Mouse (Mus musculus): ENCODE data around the gene Pawr.
"Not testable (repeated sequence)": the region's sequence is repeated elsewhere in the genome, so short reads cannot be mapped to it uniquely, and the experiment has no call there.

Pawr gene

DNA sequence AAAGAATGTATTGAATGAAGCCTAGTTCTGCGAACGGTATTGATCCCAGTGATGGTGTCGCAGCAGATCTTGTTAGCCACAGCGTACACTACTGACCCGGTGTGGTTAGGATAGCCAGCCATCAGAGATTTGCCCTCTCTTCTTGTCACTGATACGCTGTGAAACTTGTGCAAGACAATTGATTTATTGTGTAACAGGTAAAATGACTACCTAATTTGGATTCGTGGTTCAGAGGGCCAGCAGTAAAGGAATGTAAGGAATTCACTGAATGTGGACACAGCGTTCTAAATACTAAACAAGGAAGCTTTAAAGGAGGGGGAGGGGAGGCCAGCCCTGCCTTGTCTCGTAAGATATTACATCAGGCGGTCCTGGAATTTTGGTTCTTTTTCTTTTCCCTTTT, 100.3 kb downstream of the Pawr start:
- no peak for DNase-seq (ENCODE audit: extremely low spot score, low read depth, low spot score)

GRCm38 (mm10) chr10:108433976-108434375, 102.1 kb downstream of the Pawr start:
- DNase-seq (ENCODE audit: extremely low spot score, low read depth, low spot score), result no peak

DNA sequence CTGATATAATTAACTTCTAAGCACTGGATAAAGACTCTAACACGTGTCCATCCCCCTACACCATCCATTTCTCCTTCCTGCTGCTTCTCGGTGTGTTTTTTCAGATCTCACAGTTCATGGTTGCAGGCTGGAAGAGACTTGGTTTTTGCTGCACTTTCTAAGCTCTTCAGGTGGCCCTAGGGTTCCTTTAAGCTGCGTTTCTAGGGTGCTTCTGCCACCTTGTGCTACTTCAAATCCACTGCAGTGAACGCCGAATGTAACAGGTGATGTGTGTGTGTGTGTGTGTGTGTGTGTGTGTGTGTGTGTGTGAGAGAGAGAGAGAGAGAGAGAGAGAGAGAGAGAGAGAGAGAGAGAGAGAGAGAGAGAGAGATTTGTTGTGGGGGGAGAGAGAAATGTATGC, 103.7 kb downstream of the Pawr start:
- DNase-seq (ENCODE audit: extremely low spot score, low read depth, low spot score), result no peak

- DNase-seq (ENCODE audit: extremely low spot score, low read depth, low spot score), result no peak
Observed at GRCm38 (mm10) chr10:108436365-108436764, 104.4 kb downstream of the Pawr start.

DNA sequence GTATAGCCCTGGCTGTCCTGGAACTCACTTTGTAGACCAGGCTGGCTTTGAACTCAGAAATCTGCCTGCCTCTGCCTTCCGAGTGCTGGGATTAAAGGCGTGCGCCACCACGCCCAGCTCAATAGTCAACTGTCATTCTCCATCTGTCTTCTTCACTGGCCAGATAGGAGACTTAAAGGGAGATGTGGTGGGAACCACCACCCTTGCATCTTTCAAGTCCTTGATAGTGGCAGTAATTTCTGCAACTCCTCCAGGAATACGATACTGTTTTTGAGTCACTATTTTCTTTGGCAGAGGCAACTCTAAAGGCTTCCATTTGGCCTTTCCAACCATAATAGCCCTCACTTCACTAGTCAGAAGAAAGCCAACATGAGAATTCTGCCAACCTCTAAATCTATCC, 108.3 kb downstream of the Pawr start:
- not testable (repeated sequence) for DNase-seq (ENCODE audit: extremely low spot score, low read depth, low spot score)

GRCm38 (mm10) chr10:108443931-108444876, 112.3 kb downstream of the Pawr start:
- DNase-seq (ENCODE audit: extremely low spot score, low read depth, low spot score), result no peak

GRCm38 (mm10) chr10:108445123-108445522, 113.2 kb downstream of the Pawr start:
- DNase-seq (ENCODE audit: extremely low spot score, low read depth, low spot score), result no peak

GRCm38 (mm10) chr10:108445606-108446005, 113.7 kb downstream of the Pawr start:
- no peak for DNase-seq (ENCODE audit: extremely low spot score, low read depth, low spot score)

DNA sequence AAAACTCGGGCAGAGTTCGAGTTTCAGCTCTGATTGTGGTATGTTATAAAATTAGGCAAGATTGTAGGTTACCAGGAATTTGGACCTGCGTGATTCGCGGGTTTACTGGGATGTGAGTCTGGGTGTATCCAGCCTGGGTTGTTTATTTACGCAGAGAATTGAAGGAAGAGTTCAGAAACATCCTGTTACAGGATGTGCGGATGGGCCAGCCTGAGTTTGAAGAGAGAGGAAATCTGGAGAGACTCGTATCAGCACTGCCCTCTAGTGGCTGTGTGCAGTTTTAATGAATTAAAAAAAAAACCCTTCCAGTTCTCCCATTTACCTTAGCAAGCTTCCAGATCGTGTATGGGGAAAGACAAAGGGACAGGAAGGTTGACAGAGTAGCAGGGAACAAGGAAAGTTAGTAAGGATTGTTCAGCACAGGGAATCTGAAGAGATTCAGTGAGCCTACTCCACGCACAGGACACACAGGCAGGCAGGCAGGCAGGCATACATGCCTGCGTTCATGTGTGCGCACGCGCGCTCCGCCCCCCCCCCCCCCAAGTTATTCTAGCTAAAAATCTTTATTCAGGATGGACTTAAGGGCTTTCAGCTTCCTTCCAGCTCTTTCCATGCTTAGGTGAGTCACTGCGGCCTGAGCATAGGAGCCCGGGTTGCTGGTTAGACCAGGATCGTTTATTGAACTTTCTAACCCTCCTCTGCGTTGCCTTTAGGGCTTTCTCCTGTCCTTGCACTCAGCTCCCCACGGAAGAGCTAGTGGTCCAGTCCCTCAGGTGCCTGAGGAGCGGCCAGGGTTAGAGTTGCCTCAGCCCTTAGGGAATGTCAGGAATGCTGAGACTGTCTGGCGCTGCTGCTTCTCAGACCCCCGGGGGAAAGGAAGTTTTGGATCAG, 114.4 kb downstream of the Pawr start:
- DNase-seq (ENCODE audit: extremely low spot score, low read depth, low spot score), result no peak

- DNase-seq (ENCODE audit: extremely low spot score, low read depth, low spot score), result no peak
Observed at GRCm38 (mm10) chr10:108447211-108447610, 115.3 kb downstream of the Pawr start.

GRCm38 (mm10) chr10:108448421-108448820, 116.5 kb downstream of the Pawr start:
- DNase-seq (ENCODE audit: extremely low spot score, low read depth, low spot score), result no peak

- DNase-seq (ENCODE audit: extremely low spot score, low read depth, low spot score), result no peak
Observed at GRCm38 (mm10) chr10:108450401-108450800, 118.5 kb downstream of the Pawr start.

- DNase-seq (ENCODE audit: extremely low spot score, low read depth, low spot score), result no peak
Observed at GRCm38 (mm10) chr10:108451516-108451915, 119.6 kb downstream of the Pawr start.

DNA sequence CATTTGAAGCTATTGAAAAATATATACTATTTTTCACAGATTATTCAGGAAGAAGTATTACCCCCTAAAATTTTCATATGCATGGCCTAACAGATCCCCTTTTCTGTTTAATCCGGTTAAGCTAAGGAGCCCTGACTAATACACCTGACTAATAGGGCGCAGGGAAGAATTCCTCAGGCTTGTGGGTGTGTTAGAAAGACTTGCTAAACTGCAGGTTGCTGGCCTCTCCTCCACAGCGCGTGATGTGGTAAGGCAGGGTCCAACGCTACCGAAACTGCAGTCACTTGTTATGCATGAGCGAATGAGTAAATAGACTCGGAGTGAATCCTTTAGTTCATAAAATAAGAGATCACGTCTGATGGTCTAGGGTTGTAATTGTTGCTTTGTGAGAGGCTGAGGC, 120.5 kb downstream of the Pawr start:
- no peak for DNase-seq (ENCODE audit: extremely low spot score, low read depth, low spot score)

GRCm38 (mm10) chr10:108453561-108453960, 121.6 kb downstream of the Pawr start:
- no peak for DNase-seq (ENCODE audit: extremely low spot score, low read depth, low spot score)

DNA sequence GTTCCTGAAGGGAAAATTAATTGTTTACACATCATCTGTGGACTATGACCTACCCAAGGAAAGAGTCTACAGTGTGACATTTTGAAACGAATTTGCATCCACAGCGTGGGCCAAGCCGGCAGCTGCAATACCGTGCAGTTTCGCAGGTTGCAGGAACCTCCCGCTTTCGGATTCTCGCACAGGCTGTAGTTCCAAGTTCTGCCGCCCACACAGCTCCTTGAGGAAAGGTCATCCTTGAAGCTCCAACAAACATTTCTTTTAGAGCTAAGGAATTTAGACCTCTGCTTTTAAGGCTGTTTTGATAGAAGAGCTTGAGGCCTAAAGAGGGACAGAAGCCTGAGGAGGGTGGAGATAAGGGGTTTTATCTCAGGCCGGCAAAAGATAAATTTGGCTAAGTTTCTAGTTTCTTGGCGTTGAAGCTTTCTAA, 122.8 kb downstream of the Pawr start:
- no peak for DNase-seq (ENCODE audit: extremely low spot score, low read depth, low spot score)

DNA sequence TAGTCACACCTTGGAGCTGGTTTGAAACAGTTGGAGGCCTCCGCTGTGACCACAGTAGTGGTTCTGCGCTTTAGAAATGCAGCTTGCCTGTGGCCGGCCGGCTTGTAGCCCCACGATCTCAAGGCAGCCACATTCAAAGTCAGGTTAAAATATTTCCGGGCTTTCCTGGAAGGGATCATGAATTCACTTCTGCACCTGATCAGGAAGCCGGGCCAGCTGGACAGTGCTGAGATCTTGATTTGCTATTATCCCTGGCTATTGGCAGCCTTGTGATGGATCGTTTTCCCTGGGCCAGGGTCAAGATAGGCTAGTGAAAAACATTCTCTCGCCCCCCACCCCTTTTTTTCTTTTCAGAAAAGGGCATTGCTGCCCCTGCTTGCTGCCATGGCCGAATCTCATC, 123.3 kb downstream of the Pawr start:
- no peak for DNase-seq (ENCODE audit: extremely low spot score, low read depth, low spot score)

DNA sequence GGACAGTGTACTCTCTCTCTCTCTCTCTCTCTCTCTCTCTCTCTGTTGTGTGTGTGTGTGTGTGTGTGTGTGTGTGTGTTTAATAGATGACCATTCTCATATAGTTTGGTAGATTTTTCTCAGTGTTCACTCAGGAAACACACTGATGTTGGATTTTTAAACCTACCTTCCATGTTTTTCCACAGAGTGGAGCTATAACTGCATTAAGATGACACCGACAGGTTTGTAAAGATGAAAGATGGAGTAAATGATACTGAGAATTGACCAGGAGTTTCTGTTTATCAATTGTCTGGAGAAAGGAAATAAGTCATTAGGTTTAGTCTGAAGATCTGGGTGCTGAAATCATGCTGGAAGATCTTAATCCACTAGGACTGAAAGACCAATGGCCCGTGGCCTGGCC, 124.0 kb downstream of the Pawr start:
- DNase-seq (ENCODE audit: extremely low spot score, low read depth, low spot score), result no peak

DNA sequence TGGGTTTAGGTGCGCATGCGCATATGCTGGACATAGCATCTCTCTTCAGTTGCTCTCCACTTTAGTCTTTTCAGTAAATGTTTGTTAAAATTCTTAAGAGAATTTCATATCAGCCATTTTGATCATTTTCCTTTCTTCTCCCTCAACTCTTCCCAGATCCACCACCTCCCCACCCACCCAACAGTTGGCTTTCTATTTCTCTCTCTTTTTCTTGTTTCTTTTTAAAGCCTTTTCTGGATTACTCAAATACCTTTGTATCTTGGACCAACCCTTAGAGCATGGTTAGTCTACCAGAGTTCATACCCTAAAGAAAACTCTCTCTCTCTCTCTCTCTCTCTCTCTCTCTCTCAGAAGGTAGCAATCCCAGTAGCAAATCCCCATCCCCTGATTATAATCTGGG, 125.1 kb downstream of the Pawr start:
- no peak for DNase-seq (ENCODE audit: extremely low spot score, low read depth, low spot score)

GRCm38 (mm10) chr10:108461862-108462261, 129.9 kb downstream of the Pawr start:
- DNase-seq (ENCODE audit: extremely low spot score, low read depth, low spot score), result no peak

Data from hindlimb bud, embryonic 11.5 days (tissue).